Mouse (Mus musculus) hindbrain, postnatal 0 days (tissue): Measurements from ENCODE around the gene Armh1. TPM values are rescaled to one million over a fixed set of nuclear protein-coding genes. Genes with fewer than 3 reads are reported as not detected.

ENCODE experiments used
- ATAC-seq: fragments of 200-750 bp; cut with Nextera tagmentation; 2 replicates; pipeline ENCODE4 v1.8.0; 2017; ENCODE audit warnings: mild to moderate bottlenecking, moderate TSS enrichment, moderate library complexity
- DNase-seq: peaks from one replicate; pipeline ENCODE4 v3.0.0-alpha.2; 2015; ENCODE audit warnings: low spot score
- H3K27ac ChIP-seq: fragments of 300-500 bp; sonication (generic); 2 replicates; pipeline ENCODE4 v1.5.1; 2014; ENCODE audit warnings: mild to moderate bottlenecking
- H3K27me3 ChIP-seq: fragments of 300-500 bp; sonication (generic); 2 replicates; pipeline ENCODE4 v1.6.1; 2014; ENCODE audit warnings: low read length, mixed read lengths; ENCODE audit not compliant: insufficient read depth
- H3K36me3 ChIP-seq: fragments of 300-500 bp; sonication (generic); 2 replicates; pipeline ENCODE4 v1.6.1; 2014; ENCODE audit warnings: low read length, mixed read lengths; ENCODE audit not compliant: insufficient read depth
- H3K4me1 ChIP-seq: fragments of 300-500 bp; sonication (generic); 2 replicates; pipeline ENCODE4 v1.6.1; 2014; ENCODE audit warnings: antibody characterized with exemption, low read length, mixed read lengths; ENCODE audit not compliant: insufficient read depth
- H3K4me2 ChIP-seq: fragments of 300-500 bp; sonication (generic); 2 replicates; pipeline ENCODE4 v1.6.1; 2014; ENCODE audit warnings: low read depth, mild to moderate bottlenecking, low read length, moderate library complexity, mixed read lengths
- H3K4me3 ChIP-seq: fragments of 300-500 bp; sonication (generic); 2 replicates; pipeline ENCODE4 v1.5.1; 2014; ENCODE audit warnings: low read length
- H3K9ac ChIP-seq: fragments of 300-500 bp; sonication (generic); replicated peaks from 2 replicates; pipeline ENCODE4 v1.6.1; 2014; ENCODE audit warnings: mild to moderate bottlenecking, low read length, moderate library complexity, mixed read lengths
- H3K9me3 ChIP-seq: fragments of 300-500 bp; sonication (generic); 2 replicates; pipeline ENCODE4 v1.6.1; 2016; ENCODE audit warnings: low read length, mixed read lengths
- CTCF ChIP-seq: IDR thresholded peaks from 2 replicates; pipeline ENCODE4 v1.5.1; 2016; ENCODE audit warnings: antibody characterized with exemption, control low read depth, low read depth
- WGBS: fragments of 180-500 bp; shearing (Covaris S2); extraction: QIAGEN DNeasy Blood & Tissue Kit; methylation state at CpG from one replicate; pipeline ENCODE4 v1.1.7; 2014; 5-methylcytosine and 5-hydroxymethylcytosine counted together
- polyA plus RNA-seq: library from polyadenylated mRNA; unstranded; fragments of >200 nt; fragmentation: Nextera tagmentation; extraction: Ambion mirVana; gene quantifications from 2 replicates; pipeline ENCODE4 v1.2.1, GENCODE M21; 2015
- total RNA-seq: library from RNA; depleted of rRNA; stranded (reverse); fragments of >200 nt; gene quantifications from 2 replicates; pipeline ENCODE4 v1.2.3, GENCODE M21; 2014

The Armh1 gene
- total and polyA plus RNA-seq, 2 experiments from 2014 or later = 3.0 to 3.6 TPM

- no peak for DNase-seq
Measured at GRCm38 (mm10) chr4:117225250-117225649, 26.7 kb downstream of the Armh1 start.

GRCm38 (mm10) chr4:117224122-117224521 is 27.8 kb downstream of the Armh1 start:
- DNase-seq (no peak), ATAC-seq (no peak)
- H3K27me3 ChIP-seq = no peaks in the 10 kb centered on the region
- H3K4me3 ChIP-seq = no peak overlapping the region
- no peaks in the 10 kb centered on the region for H3K4me1 ChIP-seq
- 81% methylated on average over 8 of the region's 8 CpGs for whole genome bisulfite sequencing
- H3K9ac ChIP-seq = no peak overlapping the region
- no peak for TF ChIP-seq CTCF
- no peak overlapping the region for H3K4me2 ChIP-seq
- no peaks in the 10 kb centered on the region for H3K36me3 ChIP-seq
- no peak overlapping the region for H3K27ac ChIP-seq
- H3K9me3 ChIP-seq = no peaks in the 10 kb centered on the region

More at GRCm38 (mm10) chr4:117225250-117225649, 26.7 kb downstream of the Armh1 start:
- Histone ChIP-seq H3K4me3 (no peak overlapping the region), H3K9ac (no peak overlapping the region), H3K36me3 (no peaks in the 10 kb centered on the region), H3K27me3 (no peaks in the 10 kb centered on the region), H3K4me2 (no peak overlapping the region), H3K9me3 (no peaks in the 10 kb centered on the region), H3K27ac (no peak overlapping the region), H3K4me1 (no peaks in the 10 kb centered on the region)
- no peak for ATAC-seq
- TF ChIP-seq CTCF = no peak

- no peaks in the 10 kb centered on the region for H3K27me3 ChIP-seq
- no peak for ATAC-seq
Measured at GRCm38 (mm10) chr4:117223001-117223400, 28.9 kb downstream of the Armh1 start.

GRCm38 (mm10) chr4:117221836-117222235 is 30.1 kb downstream of the Armh1 start:
- TF ChIP-seq CTCF = no peak
- H3K27me3 ChIP-seq = no peaks in the 10 kb centered on the region
- ATAC-seq (no peak), DNase-seq (no peak)
- H3K4me3 ChIP-seq = no peak overlapping the region
- no peaks in the 10 kb centered on the region for H3K9me3 ChIP-seq
- H3K4me1 ChIP-seq = no peaks in the 10 kb centered on the region
- no peak overlapping the region for H3K9ac ChIP-seq
- WGBS = 74% methylated on average over 9 of the region's 9 CpGs
- H3K4me2 ChIP-seq = no peak overlapping the region
- H3K27ac ChIP-seq = no peak overlapping the region
- H3K36me3 ChIP-seq = no peaks in the 10 kb centered on the region

More at GRCm38 (mm10) chr4:117223001-117223400, 28.9 kb downstream of the Armh1 start:
- WGBS = 58% methylated on average over 5 of the region's 5 CpGs
- no peak for DNase-seq
- no peak overlapping the region for H3K9ac ChIP-seq
- H3K4me2 ChIP-seq = no peak overlapping the region
- no peaks in the 10 kb centered on the region for H3K9me3 ChIP-seq
- H3K36me3 ChIP-seq = no peaks in the 10 kb centered on the region
- H3K4me1 ChIP-seq = no peaks in the 10 kb centered on the region
- H3K4me3 ChIP-seq = no peak overlapping the region
- no peak overlapping the region for H3K27ac ChIP-seq
- no peak for TF ChIP-seq CTCF

GRCm38 (mm10) chr4:117220741-117221515 is 31.0 kb downstream of the Armh1 start:
- no peaks in the 10 kb centered on the region for H3K9me3 ChIP-seq
- H3K4me3 ChIP-seq = no peak overlapping the region
- no peaks in the 10 kb centered on the region for H3K4me1 ChIP-seq
- 84% methylated on average over 9 of the region's 9 CpGs for WGBS
- no peaks in the 10 kb centered on the region for H3K27me3 ChIP-seq
- ATAC-seq (no peak), DNase-seq (no peak)
- H3K36me3 ChIP-seq = no peaks in the 10 kb centered on the region
- no peak overlapping the region for H3K27ac ChIP-seq
- no peak overlapping the region for H3K9ac ChIP-seq
- no peak overlapping the region for H3K4me2 ChIP-seq
- no peak for TF ChIP-seq CTCF

- peak; percentile 77 for DNase-seq
- 35% methylated on average over 10 of the region's 10 CpGs for WGBS
Measured at GRCm38 (mm10) chr4:117218517-117219219, 33.3 kb downstream of the Armh1 start.

More at GRCm38 (mm10) chr4:117218517-117219219, 33.3 kb downstream of the Armh1 start:
- Histone ChIP-seq H3K9ac (no peak overlapping the region), H3K4me2 (no peak overlapping the region), H3K27me3 (no peaks in the 10 kb centered on the region), H3K4me1 (no peaks in the 10 kb centered on the region), H3K27ac (no peak overlapping the region; the same call in 1 of the 2 replicates), H3K36me3 (no peaks in the 10 kb centered on the region), H3K9me3 (no peaks in the 10 kb centered on the region), H3K4me3 (no peak overlapping the region)
- TF ChIP-seq CTCF = peak; percentile 94
- ATAC-seq = peak; percentile 70
